Mouse (Mus musculus) hindbrain, embryonic 12.5 days (tissue): ENCODE data around the gene 5730409E04Rik. TPM values are rescaled to one million over a fixed set of nuclear protein-coding genes. Genes with fewer than 3 reads are reported as not detected.

Experiments
- ATAC-seq: fragments of 200-750 bp; cut with Nextera tagmentation; 2 replicates; pipeline ENCODE4 v1.8.0; 2017; ENCODE audit warnings: moderate TSS enrichment; ENCODE audit not compliant: low FRiP score
- H3K27ac ChIP-seq: fragments of 300-500 bp; sonication (generic); 2 replicates; pipeline ENCODE4 v1.5.1; 2016; ENCODE audit warnings: mild to moderate bottlenecking
- H3K27me3 ChIP-seq: fragments of 300-500 bp; sonication (generic); 2 replicates; pipeline ENCODE4 v1.6.1; 2016; ENCODE audit warnings: mild to moderate bottlenecking
- H3K36me3 ChIP-seq: fragments of 300-500 bp; sonication (generic); 2 replicates; pipeline ENCODE4 v1.6.1; 2016; ENCODE audit warnings: mild to moderate bottlenecking
- H3K4me1 ChIP-seq: fragments of 300-500 bp; sonication (generic); 2 replicates; pipeline ENCODE4 v1.6.1; 2016
- H3K4me2 ChIP-seq: fragments of 300-500 bp; sonication (generic); replicated peaks from 2 replicates; pipeline ENCODE4 v1.6.1; 2016; ENCODE audit warnings: mild to moderate bottlenecking
- H3K4me3 ChIP-seq: fragments of 300-500 bp; sonication (generic); 2 replicates; pipeline ENCODE4 v1.5.1; 2016; ENCODE audit warnings: mild to moderate bottlenecking
- H3K9ac ChIP-seq: fragments of 300-500 bp; sonication (generic); 2 replicates; pipeline ENCODE4 v1.6.1; 2016; ENCODE audit warnings: mild to moderate bottlenecking, moderate library complexity
- H3K9me3 ChIP-seq: fragments of 300-500 bp; sonication (generic); replicated peaks from 2 replicates; pipeline ENCODE4 v1.6.1; 2016; ENCODE audit warnings: mild to moderate bottlenecking
- WGBS: fragments of 180-500 bp; shearing (Covaris S2); methylation state at CpG from one replicate; pipeline ENCODE4 v1.1.7; 2016; 5-methylcytosine and 5-hydroxymethylcytosine counted together
- polyA plus RNA-seq: library from polyadenylated mRNA; unstranded; fragments of >200 nt; fragmentation: Nextera tagmentation; extraction: Ambion mirVana; gene quantifications from 2 replicates; pipeline ENCODE4 v1.2.1, GENCODE M21; 2016

5730409E04Rik gene
- polyA plus RNA-seq, 1 experiment from 2014 or later, result 3.1 TPM

GRCm38 (mm10) chr4:126604141-126604540, 5.5 kb upstream of the 5730409E04Rik start:
- Histone ChIP-seq H3K4me1 (peaks cover 9% of the 10 kb centered on the region), H3K9ac (no peak overlapping the region), H3K4me3 (no peak overlapping the region), H3K9me3 (no peaks in the 10 kb centered on the region), H3K27me3 (peaks cover 56% of the 10 kb centered on the region), H3K4me2 (no peak overlapping the region), H3K36me3 (no peaks in the 10 kb centered on the region), H3K27ac (no peak overlapping the region)
- no peak for ATAC-seq
- WGBS, result 87% methylated on average over 2 of the region's 2 CpGs

- peaks cover 56% of the 10 kb centered on the region for H3K27me3 ChIP-seq
Measured at GRCm38 (mm10) chr4:126605751-126606150, 3.9 kb upstream of the 5730409E04Rik start.

GRCm38 (mm10) chr4:126611991-126612390, 2.4 kb downstream of the 5730409E04Rik start:
- 87% methylated on average over 17 of the region's 17 CpGs for WGBS
- Histone ChIP-seq H3K4me1 (0 out of 2 replicates have a peak, but pooled peaks cover 4% of the 10 kb centered on the region), H3K36me3 (peaks cover 3% of the 10 kb centered on the region; the same call in 1 of the 2 replicates), H3K9ac (no peak overlapping the region), H3K27me3 (peaks cover 77% of the 10 kb centered on the region), H3K4me3 (no peak overlapping the region), H3K27ac (no peak overlapping the region), H3K4me2 (no peak overlapping the region), H3K9me3 (no peaks in the 10 kb centered on the region)
- ATAC-seq, result no peak

More at GRCm38 (mm10) chr4:126605751-126606150, 3.9 kb upstream of the 5730409E04Rik start:
- Histone ChIP-seq H3K9me3 (no peaks in the 10 kb centered on the region), H3K4me1 (peaks cover 12% of the 10 kb centered on the region), H3K36me3 (no peaks in the 10 kb centered on the region), H3K4me2 (no peak overlapping the region), H3K9ac (no peak overlapping the region), H3K27ac (no peak overlapping the region), H3K4me3 (no peak overlapping the region)
- WGBS, result 87% methylated on average over 4 of the region's 4 CpGs
- no peak for ATAC-seq

GRCm38 (mm10) chr4:126616312-126616711, 6.7 kb downstream of the 5730409E04Rik start:
- peaks cover 73% of the 10 kb centered on the region for H3K27me3 ChIP-seq
- H3K4me1 ChIP-seq, result peaks cover 14% of the 10 kb centered on the region
- no peak overlapping the region for H3K4me3 ChIP-seq
- WGBS, result 87% methylated on average over 4 of the region's 4 CpGs
- no peak overlapping the region for H3K9ac ChIP-seq
- H3K36me3 ChIP-seq, result peaks cover 3% of the 10 kb centered on the region; the same call in 1 of the 2 replicates
- H3K27ac ChIP-seq, result no peak overlapping the region
- no peak for ATAC-seq
- no peak overlapping the region for H3K4me2 ChIP-seq
- no peaks in the 10 kb centered on the region for H3K9me3 ChIP-seq

GRCm38 (mm10) chr4:126619691-126620330, 10.2 kb downstream of the 5730409E04Rik start:
- Histone ChIP-seq H3K4me3 (peak overlapping the region; percentile 30), H3K4me1 (peaks cover 14% of the 10 kb centered on the region), H3K9me3 (no peaks in the 10 kb centered on the region), H3K36me3 (no peaks in the 10 kb centered on the region), H3K27ac (peak overlapping the region; percentile 82), H3K4me2 (peak overlapping the region; percentile 57), H3K27me3 (peaks cover 71% of the 10 kb centered on the region), H3K9ac (peak overlapping the region; percentile 62)
- 2% methylated on average over 29 of the region's 33 CpGs for WGBS
- peak; percentile 89 for ATAC-seq

- H3K4me1 ChIP-seq, result peaks cover 14% of the 10 kb centered on the region
- no peaks in the 10 kb centered on the region for H3K36me3 ChIP-seq
- peaks cover 69% of the 10 kb centered on the region for H3K27me3 ChIP-seq
- ATAC-seq, result no peak
- peak overlapping the region; percentile 62 for H3K9ac ChIP-seq
- H3K4me3 ChIP-seq, result peak overlapping the region; percentile 30
- peak overlapping the region; percentile 82 for H3K27ac ChIP-seq
- no peaks in the 10 kb centered on the region for H3K9me3 ChIP-seq
- peak overlapping the region; percentile 57 for H3K4me2 ChIP-seq
- 16% methylated on average over 13 of the region's 13 CpGs for WGBS
Measured at GRCm38 (mm10) chr4:126620349-126620874, 10.8 kb downstream of the 5730409E04Rik start.

- H3K36me3 ChIP-seq, result no peaks in the 10 kb centered on the region
- peaks cover 14% of the 10 kb centered on the region for H3K4me1 ChIP-seq
- H3K9ac ChIP-seq, result no peak overlapping the region
- no peak overlapping the region for H3K4me3 ChIP-seq
- H3K9me3 ChIP-seq, result no peaks in the 10 kb centered on the region
- WGBS, result 2% methylated on average over 23 of the region's 23 CpGs
- peaks cover 48% of the 10 kb centered on the region for H3K27me3 ChIP-seq
- peak; percentile 78 for ATAC-seq
- H3K4me2 ChIP-seq, result peak overlapping the region; percentile 38
- H3K27ac ChIP-seq, result peak overlapping the region; percentile 35
Measured at GRCm38 (mm10) chr4:126627021-126627681, 17.5 kb downstream of the 5730409E04Rik start.

- H3K4me3 ChIP-seq, result no peak overlapping the region
- 48% methylated on average over 2 of the region's 2 CpGs for WGBS
- H3K27me3 ChIP-seq, result peaks cover 44% of the 10 kb centered on the region
- no peak for ATAC-seq
- no peaks in the 10 kb centered on the region for H3K36me3 ChIP-seq
- no peaks in the 10 kb centered on the region for H3K9me3 ChIP-seq
- no peak overlapping the region for H3K27ac ChIP-seq
- no peak overlapping the region for H3K9ac ChIP-seq
- H3K4me2 ChIP-seq, result no peak overlapping the region
- peaks cover 16% of the 10 kb centered on the region for H3K4me1 ChIP-seq
Measured at GRCm38 (mm10) chr4:126631922-126632321, 22.3 kb downstream of the 5730409E04Rik start.

- no peaks in the 10 kb centered on the region for H3K36me3 ChIP-seq
- no peak overlapping the region for H3K4me3 ChIP-seq
- H3K27ac ChIP-seq, result no peak overlapping the region
- ATAC-seq, result no peak
- WGBS, result 71% methylated on average over 3 of the region's 3 CpGs
- no peaks in the 10 kb centered on the region for H3K9me3 ChIP-seq
- H3K4me1 ChIP-seq, result peaks cover 8% of the 10 kb centered on the region
- H3K9ac ChIP-seq, result no peak overlapping the region
- H3K27me3 ChIP-seq, result peaks cover 49% of the 10 kb centered on the region
- H3K4me2 ChIP-seq, result no peak overlapping the region
Measured at GRCm38 (mm10) chr4:126632668-126633067, 23.1 kb downstream of the 5730409E04Rik start.

GRCm38 (mm10) chr4:126636330-126636729, 26.7 kb downstream of the 5730409E04Rik start:
- no peak overlapping the region; the same call in 1 of the 2 replicates for H3K4me2 ChIP-seq
- H3K27ac ChIP-seq, result no peak overlapping the region
- no peaks in the 10 kb centered on the region for H3K36me3 ChIP-seq
- peaks cover 42% of the 10 kb centered on the region for H3K27me3 ChIP-seq
- no peaks in the 10 kb centered on the region for H3K9me3 ChIP-seq
- WGBS, result 28% methylated on average over 11 of the region's 11 CpGs
- H3K9ac ChIP-seq, result peak overlapping the region; percentile 32; the same call in 1 of the 2 replicates
- H3K4me3 ChIP-seq, result no peak overlapping the region
- ATAC-seq, result no peak
- peaks cover 5% of the 10 kb centered on the region; the same call in 1 of the 2 replicates for H3K4me1 ChIP-seq

- Histone ChIP-seq H3K4me1 (peaks cover 5% of the 10 kb centered on the region; the same call in 1 of the 2 replicates), H3K9me3 (no peaks in the 10 kb centered on the region), H3K36me3 (no peaks in the 10 kb centered on the region), H3K4me2 (no peak overlapping the region), H3K4me3 (no peak overlapping the region), H3K27ac (no peak overlapping the region), H3K27me3 (peaks cover 45% of the 10 kb centered on the region), H3K9ac (no peak overlapping the region)
- no peak for ATAC-seq
- WGBS, result 77% methylated on average over 4 of the region's 4 CpGs
Measured at GRCm38 (mm10) chr4:126637446-126637845, 27.8 kb downstream of the 5730409E04Rik start.

- peaks cover 5% of the 10 kb centered on the region; the same call in 1 of the 2 replicates for H3K4me1 ChIP-seq
- H3K9ac ChIP-seq, result no peak overlapping the region
- H3K36me3 ChIP-seq, result no peaks in the 10 kb centered on the region
- 62% methylated on average over 7 of the region's 7 CpGs for WGBS
- no peak overlapping the region for H3K4me2 ChIP-seq
- ATAC-seq, result no peak
- H3K27ac ChIP-seq, result no peak overlapping the region
- H3K4me3 ChIP-seq, result no peak overlapping the region
- H3K9me3 ChIP-seq, result no peaks in the 10 kb centered on the region
- peaks cover 39% of the 10 kb centered on the region for H3K27me3 ChIP-seq
Measured at GRCm38 (mm10) chr4:126639339-126639738, 29.7 kb downstream of the 5730409E04Rik start.
